Mouse (Mus musculus) intestine, postnatal 0 days (tissue): Measurements from ENCODE around the gene Bcas2. TPM values are rescaled to one million over a fixed set of nuclear protein-coding genes. Genes with fewer than 3 reads are reported as not detected.

ENCODE experiments used
- ATAC-seq: fragments of 200-750 bp; cut with Nextera tagmentation; 2 replicates; pipeline ENCODE4 v1.8.0; 2017; ENCODE audit warnings: mild to moderate bottlenecking, moderate TSS enrichment, moderate library complexity
- H3K27ac ChIP-seq: fragments of 300-500 bp; sonication (generic); 2 replicates; pipeline ENCODE4 v1.5.1; 2014; ENCODE audit warnings: mild to moderate bottlenecking, low read depth, low read length, moderate library complexity
- H3K27me3 ChIP-seq: fragments of 300-500 bp; sonication (generic); replicated peaks from 2 replicates; pipeline ENCODE4 v1.6.1; 2014; ENCODE audit warnings: low read length, mixed read lengths; ENCODE audit not compliant: control insufficient read depth, insufficient read depth
- H3K36me3 ChIP-seq: fragments of 300-500 bp; sonication (generic); 2 replicates; pipeline ENCODE4 v1.6.1; 2014; ENCODE audit warnings: mild to moderate bottlenecking, moderate library complexity; ENCODE audit not compliant: control insufficient read depth, insufficient read depth
- H3K4me1 ChIP-seq: fragments of 300-500 bp; sonication (generic); replicated peaks from 2 replicates; pipeline ENCODE4 v1.6.1; 2014; ENCODE audit warnings: antibody characterized with exemption, low read length, mixed read lengths; ENCODE audit not compliant: control insufficient read depth, insufficient read depth
- H3K4me2 ChIP-seq: fragments of 300-500 bp; sonication (generic); replicated peaks from 2 replicates; pipeline ENCODE4 v1.6.1; 2014; ENCODE audit warnings: low read depth, mild to moderate bottlenecking, moderate library complexity
- H3K4me3 ChIP-seq: fragments of 300-500 bp; sonication (generic); 2 replicates; pipeline ENCODE4 v1.5.1; 2014; ENCODE audit warnings: low read depth, low read length
- H3K9ac ChIP-seq: fragments of 300-500 bp; sonication (generic); 2 replicates; pipeline ENCODE4 v1.6.1; 2014; ENCODE audit warnings: mild to moderate bottlenecking, low read depth, low read length
- H3K9me3 ChIP-seq: fragments of 300-500 bp; sonication (generic); 2 replicates; pipeline ENCODE4 v1.6.1; 2016; ENCODE audit warnings: mixed run types; ENCODE audit not compliant: control insufficient read depth
- CTCF ChIP-seq: sonication (generic); IDR thresholded peaks from 2 replicates; pipeline ENCODE4 v1.5.1; 2016; ENCODE audit warnings: low read depth, mild to moderate bottlenecking, control low read depth, antibody characterized with exemption, moderate library complexity
- WGBS: fragments of 180-500 bp; shearing (Covaris S2); extraction: QIAGEN DNeasy Blood & Tissue Kit; methylation state at CpG from one replicate; pipeline ENCODE4 v1.1.7; 2014; 5-methylcytosine and 5-hydroxymethylcytosine counted together
- polyA plus RNA-seq: library from polyadenylated mRNA; unstranded; fragments of >200 nt; fragmentation: Nextera tagmentation; extraction: Ambion mirVana; gene quantifications from 2 replicates; pipeline ENCODE4 v1.2.1, GENCODE M21; 2015

Bcas2 gene
- polyA plus RNA-seq, 1 experiment from 2014 or later, result 88.7 TPM

GRCm38 (mm10) chr3:103148941-103149340 lies 22.5 kb upstream of the Bcas2 start:
- no peak overlapping the region for H3K4me2 ChIP-seq
- H3K27me3 ChIP-seq, result no peaks in the 10 kb centered on the region
- 0 out of 2 replicates have a peak, but pooled peaks cover 8% of the 10 kb centered on the region for H3K36me3 ChIP-seq
- no peak for TF ChIP-seq CTCF
- no peaks in the 10 kb centered on the region for H3K9me3 ChIP-seq
- no peak overlapping the region for H3K9ac ChIP-seq
- H3K4me1 ChIP-seq, result no peaks in the 10 kb centered on the region
- no peak for ATAC-seq
- WGBS, result 91% methylated on average over 10 of the region's 10 CpGs
- no peak overlapping the region for H3K27ac ChIP-seq
- no peak overlapping the region for H3K4me3 ChIP-seq

DNA sequence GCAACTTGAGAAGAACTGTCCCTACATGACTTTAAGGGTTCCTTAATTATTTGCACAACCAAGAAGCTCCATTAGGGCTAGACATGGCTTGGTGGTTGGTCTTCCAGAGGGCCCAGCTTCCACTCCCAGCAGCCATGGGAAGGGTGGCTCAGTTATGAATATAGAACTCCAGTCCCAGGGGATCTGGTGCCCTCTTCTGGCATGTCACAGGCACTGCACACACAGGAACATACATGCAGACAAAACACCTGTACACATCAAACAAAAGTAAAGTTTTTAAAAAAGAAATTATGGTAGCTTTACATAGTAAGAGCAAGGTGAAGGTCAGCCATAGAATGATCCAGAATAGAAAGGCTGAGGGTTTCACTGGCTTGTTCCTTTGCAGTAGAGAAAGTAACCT lies 17.7 kb upstream of the Bcas2 start:
- Histone ChIP-seq H3K9me3 (no peaks in the 10 kb centered on the region), H3K9ac (no peak overlapping the region), H3K4me1 (no peaks in the 10 kb centered on the region), H3K36me3 (0 out of 2 replicates have a peak, but pooled peaks cover 8% of the 10 kb centered on the region), H3K4me2 (no peak overlapping the region), H3K27ac (no peak overlapping the region), H3K27me3 (no peaks in the 10 kb centered on the region), H3K4me3 (no peak overlapping the region)
- TF ChIP-seq CTCF, result peak; percentile 67
- ATAC-seq, result no peak

DNA sequence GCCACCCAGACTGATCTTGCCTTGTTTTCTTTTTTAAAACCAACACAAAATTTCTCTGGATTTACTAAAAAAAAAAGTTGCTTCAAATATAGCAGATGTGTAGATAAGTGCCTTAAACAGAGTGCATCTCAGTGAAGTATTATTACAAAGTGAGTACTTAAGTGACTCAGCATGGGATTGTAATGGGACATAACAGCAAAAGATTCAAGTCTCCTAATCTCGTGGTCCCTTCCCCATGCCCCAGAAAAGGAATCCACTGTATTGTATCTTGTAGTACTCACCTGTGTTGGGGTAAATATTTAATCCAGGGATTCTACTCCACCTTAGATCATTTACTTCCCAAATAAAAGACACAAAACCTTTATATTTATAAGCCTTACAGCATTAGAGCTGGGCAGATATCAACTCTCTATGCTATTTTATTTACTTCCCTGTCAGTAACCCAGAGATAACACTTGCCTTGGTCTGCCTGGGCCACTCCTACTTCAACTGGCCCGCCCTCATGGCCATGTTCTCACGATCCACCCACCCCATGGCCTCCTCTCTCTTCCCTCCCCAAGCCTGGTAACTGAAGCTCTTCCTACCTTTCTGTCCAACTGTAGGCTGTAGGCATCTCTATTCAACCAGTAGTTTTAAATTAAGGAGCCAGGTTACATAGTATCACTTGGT lies 12.1 kb upstream of the Bcas2 start:
- Histone ChIP-seq H3K27me3 (no peaks in the 10 kb centered on the region), H3K4me2 (no peak overlapping the region), H3K27ac (no peak overlapping the region), H3K4me1 (no peaks in the 10 kb centered on the region), H3K9ac (no peak overlapping the region), H3K36me3 (no peaks in the 10 kb centered on the region; the same call in 1 of the 2 replicates), H3K9me3 (no peaks in the 10 kb centered on the region), H3K4me3 (no peak overlapping the region)
- 44% methylated on average over 3 of the region's 3 CpGs for WGBS
- TF ChIP-seq CTCF, result no peak
- ATAC-seq, result no peak

DNA sequence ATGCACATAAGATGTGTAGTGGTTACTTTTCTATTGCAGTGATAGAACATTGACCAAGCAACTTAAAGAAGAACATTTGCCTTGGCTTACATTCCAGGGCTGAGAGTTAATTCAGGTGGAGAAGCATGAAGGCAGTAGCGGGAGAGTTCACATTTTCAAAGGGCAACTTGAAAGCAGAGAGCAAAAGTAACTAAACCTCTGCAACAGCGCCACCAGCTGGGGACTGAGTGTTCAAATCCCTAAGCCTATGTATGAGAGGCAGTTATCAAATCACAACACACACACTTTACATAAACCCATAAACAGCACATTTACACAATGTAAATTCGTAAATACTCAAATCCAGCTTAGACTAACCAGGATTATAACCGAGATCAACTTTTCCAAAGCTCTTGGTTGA lies 1.7 kb upstream of the Bcas2 start:
- Histone ChIP-seq H3K4me2 (no peak overlapping the region), H3K9ac (no peak overlapping the region), H3K27me3 (no peaks in the 10 kb centered on the region), H3K36me3 (peaks cover 13% of the 10 kb centered on the region), H3K4me1 (peaks cover 3% of the 10 kb centered on the region; the same call in 1 of the 2 replicates), H3K27ac (no peak overlapping the region), H3K4me3 (no peak overlapping the region), H3K9me3 (no peaks in the 10 kb centered on the region)
- 25% methylated on average over 4 of the region's 4 CpGs for WGBS
- ATAC-seq, result no peak
- peak; percentile 86 for TF ChIP-seq CTCF

DNA sequence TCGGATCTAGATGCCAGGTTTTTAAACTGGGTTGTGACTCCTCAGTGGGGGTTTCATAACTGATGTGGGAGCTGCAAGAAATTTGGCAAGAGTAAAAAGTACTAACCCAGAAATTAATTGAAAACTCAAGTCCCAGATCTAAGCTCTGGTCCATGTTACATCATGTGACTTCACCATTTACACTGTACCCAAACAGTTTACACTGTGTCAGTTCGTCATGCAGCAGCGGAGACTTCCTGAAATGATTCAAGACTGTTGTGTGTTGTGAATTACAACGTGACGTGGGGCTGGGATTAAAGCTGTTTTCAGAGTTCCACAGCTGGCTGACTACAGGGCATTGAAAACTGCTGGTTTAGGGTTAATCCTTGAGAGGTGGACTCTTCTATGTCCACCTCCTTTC lies 1.2 kb downstream of the Bcas2 start:
- peak overlapping the region; percentile 72 for H3K4me2 ChIP-seq
- peaks cover 31% of the 10 kb centered on the region for H3K36me3 ChIP-seq
- peak overlapping the region; percentile 77 for H3K9ac ChIP-seq
- H3K27ac ChIP-seq, result no peak overlapping the region
- TF ChIP-seq CTCF, result no peak
- peaks cover 3% of the 10 kb centered on the region; the same call in 1 of the 2 replicates for H3K4me1 ChIP-seq
- H3K27me3 ChIP-seq, result no peaks in the 10 kb centered on the region
- peak overlapping the region; percentile 86 for H3K4me3 ChIP-seq
- no peaks in the 10 kb centered on the region for H3K9me3 ChIP-seq
- WGBS, result 9% methylated on average over 5 of the region's 5 CpGs
- ATAC-seq, result no peak

DNA sequence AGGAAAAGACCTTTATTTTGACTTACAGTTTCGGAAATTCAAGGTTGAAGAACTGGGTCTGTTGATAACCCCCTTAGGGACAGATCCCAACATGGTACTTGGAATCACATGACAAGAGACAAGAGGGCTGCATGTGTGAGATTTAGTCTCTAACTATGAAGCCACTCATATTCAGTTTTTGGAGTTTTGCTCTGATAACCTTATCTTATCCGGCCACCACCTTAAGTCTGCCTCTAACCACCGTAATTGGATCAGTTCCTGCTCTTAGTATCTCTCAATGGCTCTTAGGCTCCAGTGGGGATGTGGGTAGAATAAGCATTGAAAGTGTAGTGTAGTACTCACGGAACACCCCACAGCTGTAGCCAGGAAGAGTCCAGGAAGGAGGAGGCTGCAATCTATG lies 5.3 kb downstream of the Bcas2 start:
- Histone ChIP-seq H3K9me3 (no peaks in the 10 kb centered on the region), H3K36me3 (peaks cover 46% of the 10 kb centered on the region), H3K4me1 (0 out of 2 replicates have a peak, but pooled peaks cover 3% of the 10 kb centered on the region), H3K4me2 (no peak overlapping the region), H3K27ac (no peak overlapping the region), H3K9ac (no peak overlapping the region), H3K27me3 (no peaks in the 10 kb centered on the region), H3K4me3 (no peak overlapping the region)
- no peak for TF ChIP-seq CTCF
- WGBS, result 88% methylated on average over 4 of the region's 4 CpGs
- ATAC-seq, result no peak
